8 mouse cellular contexts compared by ENCODE assay signal in genomic region chr1:126830031-126830927, GRCm38 (mm10). TPM values are rescaled to one million over a fixed set of nuclear protein-coding genes. Genes with fewer than 3 reads are reported as not detected.
DNase-seq lines count a peak whose midpoint lies in the region; ATAC-seq lines count a peak whose summit lies in the region.

Nckap5 (minus strand) TSS chr1:126830799.

- H3K27ac ChIP-seq in embryonic facial prominence, embryonic 10.5 days (replicated peaks) = peak within 1 kb of the TSS; percentile 71
- H3K27ac ChIP-seq in intestine, embryonic 15.5 days = no peak within 1 kb of the TSS

- H3K4me1 ChIP-seq in embryonic facial prominence, embryonic 10.5 days = peaks cover 25% of the 10 kb centered on the region
- H3K4me1 ChIP-seq in intestine, embryonic 15.5 days (replicated peaks) = peaks cover 9% of the 10 kb centered on the region

- H3K4me3 ChIP-seq in embryonic facial prominence, embryonic 10.5 days = peak within 1 kb of the TSS; percentile 57
- peak within 1 kb of the TSS; percentile 33 for H3K4me3 ChIP-seq in intestine, embryonic 15.5 days (replicated peaks)

- peak; percentile 11 for DNase-seq in adrenal gland, adult 8-10 months
- DNase-seq in embryonic facial prominence, embryonic 10.5 days (ENCODE audit: low spot score) = peak; percentile 63
- peak; percentile 85 to 86 for DNase-seq in left cerebral cortex, postnatal 10 days (ENCODE audit: extremely low spot score in 1 of 2, low spot score in 2 of 2)
- DNase-seq in right cerebral cortex, postnatal 36 days (ENCODE audit: low spot score in 2 of 2) = peak; percentile 51 to 61
- DNase-seq in T-cell, adult 2 months (ENCODE audit: low spot score) = no peak

- peaks cover 47% of the 10 kb centered on the region for H3K27me3 ChIP-seq in embryonic facial prominence, embryonic 10.5 days (replicated peaks; ENCODE audit: low read depth, poor library complexity, severe bottlenecking)
- 0 out of 2 replicates have a peak, but pooled peaks cover 2% of the 10 kb centered on the region for H3K27me3 ChIP-seq in intestine, embryonic 15.5 days (replicated peaks)

- H3K9me3 ChIP-seq in embryonic facial prominence, embryonic 10.5 days = no peaks in the 10 kb centered on the region
- H3K9me3 ChIP-seq in intestine, embryonic 15.5 days = no peaks in the 10 kb centered on the region

- intact Hi-C loops in left cerebral cortex, postnatal 10 days (cut with DNase I) = no loop called here

- H3K36me3 ChIP-seq in embryonic facial prominence, embryonic 10.5 days (replicated peaks) = no peaks in the 10 kb centered on the region
- H3K36me3 ChIP-seq in intestine, embryonic 15.5 days = no peaks in the 10 kb centered on the region

- ATAC-seq in granulocyte monocyte progenitor cell, adult 5-6 weeks (replicated peaks; ENCODE audit: poor library complexity, severe bottlenecking) = peak; percentile 36; the same call in 1 of the 2 replicates
- peak; percentile 81 for ATAC-seq in intestine, embryonic 15.5 days
- ATAC-seq in megakaryocyte progenitor cell, adult 5-6 weeks (replicated peaks; ENCODE audit: poor library complexity) = peak; percentile 37

- peak within 1 kb of the TSS; percentile 87 for H3K4me2 ChIP-seq in intestine, embryonic 15.5 days (replicated peaks)

- WGBS in embryonic facial prominence, embryonic 10.5 days = 3% methylated on average over 35 of the region's 35 CpGs
- 2% methylated on average over 35 of the region's 35 CpGs for WGBS in intestine, embryonic 15.5 days

- H3K9ac ChIP-seq in intestine, embryonic 15.5 days = peak within 1 kb of the TSS; percentile 32; the same call in 1 of the 2 replicates

RNA-seq across cellular contexts. Expression of gene Nckap5, which starts in this region (rescaled TPM):
- total RNA-seq in adrenal gland, adult 8-10 months (2022) = 10 to 100 TPM; 60.0 to 98.8 (median 71.8) TPM
- polyA plus RNA-seq in embryonic facial prominence, embryonic 10.5 days (2016; fragmentation: Nextera tagmentation; extraction: Ambion mirVana) = 6.9 and 10.4 TPM in 2 replicates
- total RNA-seq in granulocyte monocyte progenitor cell, adult 5-6 weeks (2014; fragmentation: Nextera tagmentation) = not detected in 2 replicates
- 1.0 TPM in 1 of 2 replicates, not detected in the other for total RNA-seq in granulocyte monocyte progenitor cell, adult 5-6 weeks (2017)
- 11.4 TPM in 2 replicates for polyA plus RNA-seq in intestine, embryonic 15.5 days (2015; fragmentation: Nextera tagmentation; extraction: Ambion mirVana)
- 1 to 10 TPM; 8.1 to 9.4 TPM for total RNA-seq in left cerebral cortex, postnatal 10 days (2021)
- total RNA-seq in megakaryocyte progenitor cell, adult 5-6 weeks (2015) = 0.10 TPM in 1 of 2 replicates, not detected in the other
- 0.08 TPM in 1 of 2 replicates, not detected in the other for total RNA-seq in megakaryocyte progenitor cell, adult 5-6 weeks (2017)

Comparison
In these comparisons a context has a peak if more than half of its experiments do, and no peak if none do; other contexts are left out.
1. RNA of gene Nckap5 (total RNA-seq): 60.0 to 98.8 TPM in adrenal gland, adult 8-10 months and 8.1 to 9.4 TPM in left cerebral cortex, postnatal 10 days; 0.08 to 0.10 TPM in megakaryocyte progenitor cell, adult 5-6 weeks and 1.0 TPM in granulocyte monocyte progenitor cell, adult 5-6 weeks; every median in the first group is over 4 times any median in the second.
2. RNA of gene Nckap5 (total RNA-seq): 60.0 to 98.8 TPM in adrenal gland, adult 8-10 months; 8.1 to 9.4 TPM in left cerebral cortex, postnatal 10 days; every median in the first group is over 4 times any median in the second.
3. Peak in ATAC-seq in megakaryocyte progenitor cell, adult 5-6 weeks; RNA of the gene not detected or under 1 TPM.
4. Peak in every context shown above with its lines, with median percentiles within 50 percentile points of each other: ATAC-seq.